Mouse (Mus musculus) frontal cortex, postnatal 36 days (tissue): Measurements from ENCODE around the gene Ppp1ca.
A peak's percentile ranks its signal among the peaks of the same experiment; 100 is the strongest.

Source experiments
- DNase-seq, 2 experiments: peaks; one replicate each; pipeline ENCODE4 v3.0.0; 2022; ENCODE audit warnings: low spot score in 2 of 2

Ppp1ca gene

DNA sequence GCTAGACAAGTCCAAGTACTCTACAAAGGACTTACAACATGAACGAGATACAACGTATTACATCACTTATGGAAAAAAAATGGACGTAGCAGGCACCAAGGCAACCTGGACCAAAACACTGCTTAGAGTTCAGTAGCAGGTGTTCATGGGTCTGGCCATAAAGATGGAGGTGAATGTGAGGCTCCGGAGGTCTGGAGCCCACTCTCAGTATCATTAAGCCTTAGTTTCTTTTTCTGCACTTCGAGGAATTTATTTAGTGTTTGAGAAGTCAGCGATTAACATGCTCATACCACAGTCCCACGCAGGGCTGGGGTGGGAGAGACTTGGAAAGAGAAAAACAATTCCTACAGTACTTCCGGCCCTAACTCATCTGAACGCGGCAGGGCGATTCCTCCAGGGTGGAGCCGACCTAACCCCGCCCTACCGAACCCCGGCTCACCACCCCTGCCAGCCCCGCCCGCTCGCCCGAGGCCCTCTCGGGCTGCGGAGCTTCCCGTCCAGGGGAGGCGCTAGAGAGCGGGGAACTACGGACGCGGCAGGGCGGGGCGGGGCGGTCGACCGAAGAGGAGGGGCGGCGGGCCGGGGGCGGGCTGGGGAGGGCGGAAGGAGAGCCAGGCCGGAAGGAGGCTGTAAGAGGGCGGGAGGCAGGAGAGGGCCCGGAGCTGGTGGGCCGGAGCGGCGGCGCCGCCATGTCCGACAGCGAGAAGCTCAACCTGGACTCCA is at the start of gene Ppp1ca:
Gene Ppp1ca, plus strand, starts transcription at position 538 of the 723 bp plus-strand sequence.
- DNase-seq, result peak; percentile 86 to 89

- no peak for DNase-seq
These were observed 49.3 kb upstream of the Ppp1ca start for GRCm38 (mm10) chr19:4142416-4143173.

DNA sequence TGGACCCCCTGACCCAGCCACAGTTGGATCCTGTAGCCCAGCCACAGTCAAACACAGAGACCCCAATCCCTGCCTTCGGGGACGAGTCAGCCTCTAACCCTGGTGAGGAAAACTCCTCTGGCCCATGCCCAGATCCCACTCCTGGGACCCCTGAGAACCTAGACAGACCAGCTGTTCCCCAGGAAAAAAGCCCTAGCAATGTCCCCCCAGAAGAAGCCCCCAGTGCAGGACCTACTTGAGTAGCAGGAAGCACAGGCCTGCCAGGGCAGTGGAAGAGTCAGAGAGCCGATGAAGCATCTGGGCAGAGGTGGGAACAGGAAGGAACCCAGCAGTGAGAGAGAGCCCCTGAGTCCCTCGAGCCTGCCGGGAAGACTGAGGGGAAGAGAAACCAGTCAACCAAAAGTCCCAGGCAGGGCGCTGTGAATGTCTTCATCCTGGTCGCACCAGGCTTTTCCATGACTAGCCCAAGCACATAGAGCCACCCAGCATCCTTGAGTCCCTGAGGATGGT is 48.1 kb upstream of the Ppp1ca start, which contains the start of gene Cabp4:
Gene Cabp4, minus strand, starts transcription at position 275 of the 510 bp plus-strand sequence.
- no peak for DNase-seq

DNA sequence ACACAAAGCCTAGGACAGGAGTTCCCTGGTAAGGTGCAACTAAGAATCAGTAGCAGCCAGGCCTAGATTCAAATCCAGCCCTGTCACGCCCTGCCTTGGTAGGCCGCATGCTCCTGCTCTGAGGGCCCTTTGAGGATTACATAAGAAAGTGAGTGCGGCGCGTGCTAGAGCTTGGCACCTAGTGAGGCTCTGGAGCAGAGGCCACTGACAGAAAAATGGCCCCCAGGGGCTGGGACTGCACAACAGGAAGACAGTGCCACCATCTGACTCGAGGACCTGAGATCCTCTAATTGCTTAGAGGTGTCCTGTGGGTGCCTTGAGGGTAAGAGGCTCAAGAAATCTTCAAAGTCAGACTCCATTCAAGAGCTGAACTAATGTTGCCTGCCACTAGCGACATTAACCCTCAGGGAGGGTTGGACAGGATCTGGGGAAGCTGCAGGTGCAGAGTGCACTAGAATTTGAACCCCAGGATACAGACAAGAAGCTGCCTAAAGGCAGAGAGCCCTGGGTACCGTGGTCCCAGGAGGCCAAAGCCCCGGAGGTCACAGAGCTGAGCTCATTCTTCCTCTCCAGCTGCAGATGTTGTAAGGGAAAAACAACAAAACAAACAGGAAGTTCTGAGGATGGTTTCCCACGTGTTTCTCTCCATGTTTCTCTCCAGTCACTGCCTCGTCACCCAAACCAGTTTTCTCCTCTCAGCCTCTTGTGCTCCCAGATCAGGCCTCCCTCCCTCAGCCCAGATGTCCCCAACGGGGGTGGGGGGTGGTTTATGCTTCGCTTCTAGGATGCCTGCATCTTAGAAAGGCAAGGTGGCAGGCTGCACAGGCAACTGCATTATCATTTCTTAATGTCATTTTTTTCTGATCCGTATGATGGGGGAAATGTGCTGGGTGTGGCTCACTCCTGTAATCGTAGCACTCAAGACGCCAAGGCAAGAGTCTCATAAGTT is 47.0 kb upstream of the Ppp1ca start:
- no peak for DNase-seq

- DNase-seq, result no peak
These were observed 45.9 kb upstream of the Ppp1ca start for GRCm38 (mm10) chr19:4145936-4146335.

DNA sequence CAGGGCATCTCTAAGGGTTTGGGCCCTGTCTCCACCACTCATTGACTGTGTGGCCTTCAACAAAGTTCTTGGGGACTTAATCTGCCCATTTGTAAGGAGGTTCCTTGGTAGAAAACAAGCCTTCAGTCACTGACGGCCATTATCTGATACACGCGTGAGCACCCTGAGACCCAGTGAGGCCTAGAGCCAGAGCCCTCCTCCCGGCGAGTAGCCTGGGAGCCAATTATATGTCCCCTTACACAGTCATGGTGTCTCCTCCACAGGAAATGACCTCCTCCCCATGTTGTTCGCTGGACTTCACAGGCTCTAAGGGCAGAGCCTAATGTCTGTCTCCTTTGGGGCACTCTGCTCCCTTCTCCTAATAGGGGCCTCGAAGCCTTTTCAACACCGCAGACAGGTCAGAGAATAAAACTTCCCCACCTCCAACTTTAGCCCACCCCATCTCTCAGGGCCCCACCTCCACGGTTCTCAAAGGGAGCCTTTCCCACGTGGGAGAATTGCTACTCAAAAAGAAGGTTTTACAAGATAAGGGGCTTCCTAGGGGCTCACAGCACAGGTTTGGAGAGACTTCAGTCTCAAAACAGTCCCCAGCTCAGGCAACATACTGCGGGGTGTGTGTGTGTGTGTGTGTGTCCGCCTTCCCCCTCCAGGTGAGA is 45.4 kb upstream of the Ppp1ca start:
- DNase-seq, result no peak

GRCm38 (mm10) chr19:4147022-4147405 is 44.9 kb upstream of the Ppp1ca start:
- DNase-seq, result no peak

DNA sequence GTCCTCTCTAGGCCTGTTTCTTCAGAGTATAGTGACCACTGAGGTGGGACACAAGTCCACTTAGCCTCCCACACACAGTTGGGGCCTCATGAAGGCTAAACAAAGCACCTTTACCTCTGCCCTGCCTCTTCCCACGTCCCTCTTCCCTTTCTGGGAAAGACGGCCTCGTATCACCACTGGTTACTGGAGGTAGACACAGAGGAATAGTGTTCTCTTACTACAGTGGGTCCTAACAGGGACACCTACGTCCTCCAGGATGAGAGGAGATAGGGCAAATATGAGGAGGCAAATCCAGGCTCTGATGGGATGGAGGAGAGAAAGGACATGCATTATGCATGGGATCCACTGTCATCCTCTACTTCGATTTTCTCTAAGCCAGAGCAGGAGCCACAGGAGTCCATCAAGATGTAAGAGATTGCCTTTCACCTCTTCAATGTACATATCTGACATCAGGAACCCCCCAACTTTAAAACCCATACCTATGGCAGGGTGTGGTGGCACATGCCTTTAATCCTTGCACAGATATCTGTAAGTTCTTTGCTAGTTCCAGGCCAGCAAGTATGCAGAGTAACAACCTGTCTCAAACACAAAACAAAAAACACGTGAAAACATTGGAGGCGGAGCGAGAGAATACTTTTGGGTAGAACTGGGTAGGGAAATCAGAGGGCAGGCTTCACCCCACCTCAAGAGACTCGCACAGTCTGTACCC is 43.9 kb upstream of the Ppp1ca start:
- DNase-seq, result no peak

DNA sequence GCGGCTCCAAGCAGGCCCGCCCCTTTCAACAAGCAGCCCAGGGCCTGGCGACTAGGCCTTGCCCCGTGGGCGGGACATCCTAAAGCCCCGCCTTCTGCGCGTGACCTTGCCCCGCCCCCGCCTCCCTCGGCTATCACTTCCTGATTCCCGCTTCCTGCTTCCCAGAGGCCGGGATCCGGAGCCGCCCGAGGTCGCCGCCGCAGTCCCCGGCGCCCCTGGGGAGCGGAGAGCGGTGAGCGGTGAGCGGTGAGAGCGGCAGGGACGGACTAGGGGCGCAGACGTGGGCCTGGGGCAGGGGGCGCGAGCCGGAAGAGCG is 43.4 kb upstream of the Ppp1ca start, which contains the start of gene Coro1b:
Gene Coro1b, plus strand, starts transcription at position 129 of the 316 bp plus-strand sequence.
- DNase-seq, result peak; percentile 91 to 95

DNA sequence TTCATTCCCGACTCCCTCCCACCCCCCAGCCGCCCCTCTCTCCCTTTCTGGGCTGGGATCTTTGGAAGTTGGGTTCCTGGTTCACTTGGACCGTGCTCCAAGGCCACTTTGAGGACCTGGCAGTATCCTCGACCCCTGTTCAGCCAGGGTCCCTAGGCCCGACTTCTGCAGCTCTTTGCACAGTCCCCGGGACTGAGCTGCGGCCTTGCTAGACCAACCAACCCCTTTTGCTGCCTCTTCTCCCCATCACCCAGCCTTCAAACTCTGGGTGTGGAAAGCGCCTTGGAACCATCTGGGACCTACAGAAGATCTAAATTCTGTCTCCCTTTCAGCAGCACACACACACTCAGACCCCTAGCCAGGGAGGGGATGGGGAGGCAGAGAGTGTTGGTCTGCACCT is 43.0 kb upstream of the Ppp1ca start:
- no peak for DNase-seq

DNA sequence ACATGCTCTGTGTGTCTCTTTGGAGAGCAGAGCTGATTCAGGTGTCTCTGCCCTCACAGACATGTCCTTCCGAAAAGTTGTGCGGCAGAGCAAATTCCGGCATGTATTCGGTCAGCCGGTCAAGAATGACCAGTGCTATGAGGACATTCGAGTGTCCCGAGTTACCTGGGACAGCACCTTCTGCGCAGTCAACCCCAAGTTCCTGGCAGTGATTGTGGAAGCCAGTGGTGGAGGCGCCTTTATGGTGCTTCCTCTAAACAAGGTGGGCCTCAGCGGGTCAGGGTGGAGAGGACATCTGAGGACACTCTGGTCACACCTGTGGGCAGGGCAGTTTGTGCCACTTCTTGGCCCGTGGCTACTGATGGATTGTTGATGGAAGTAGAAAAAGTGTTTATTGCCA is 42.6 kb upstream of the Ppp1ca start:
- DNase-seq, result no peak

DNA sequence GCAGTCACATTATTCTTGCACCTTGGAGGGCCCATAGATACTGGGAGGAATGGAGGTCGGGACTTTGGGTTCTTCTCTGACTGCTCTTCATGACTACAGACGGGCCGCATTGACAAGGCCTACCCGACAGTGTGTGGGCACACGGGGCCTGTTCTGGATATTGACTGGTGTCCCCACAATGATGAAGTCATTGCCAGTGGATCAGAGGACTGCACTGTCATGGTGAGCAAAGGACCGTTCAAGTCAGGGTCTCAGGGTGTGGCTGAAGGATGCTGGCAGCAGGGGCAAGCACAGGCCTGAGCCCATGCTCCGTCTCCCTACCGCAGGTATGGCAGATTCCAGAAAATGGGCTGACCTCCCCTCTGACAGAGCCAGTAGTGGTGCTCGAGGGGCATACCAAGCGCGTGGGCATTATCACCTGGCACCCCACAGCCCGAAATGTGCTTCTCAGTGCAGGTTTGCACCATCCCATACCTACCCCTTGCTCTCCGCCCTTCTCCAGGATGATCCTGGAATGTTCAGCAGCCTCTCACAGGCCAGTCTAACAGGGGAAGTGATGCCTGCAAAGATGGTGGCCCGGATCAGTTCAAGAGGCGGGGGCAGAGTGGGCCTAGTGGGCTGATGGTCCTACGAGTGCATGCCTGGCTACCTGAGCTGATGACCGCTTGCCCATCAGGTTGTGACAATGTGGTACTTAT is 42.0 kb upstream of the Ppp1ca start:
- no peak for DNase-seq

GRCm38 (mm10) chr19:4150567-4151487 is 41.0 kb upstream of the Ppp1ca start:
- DNase-seq, result no peak

GRCm38 (mm10) chr19:4151488-4151860 is 40.4 kb upstream of the Ppp1ca start:
- no peak for DNase-seq

DNA sequence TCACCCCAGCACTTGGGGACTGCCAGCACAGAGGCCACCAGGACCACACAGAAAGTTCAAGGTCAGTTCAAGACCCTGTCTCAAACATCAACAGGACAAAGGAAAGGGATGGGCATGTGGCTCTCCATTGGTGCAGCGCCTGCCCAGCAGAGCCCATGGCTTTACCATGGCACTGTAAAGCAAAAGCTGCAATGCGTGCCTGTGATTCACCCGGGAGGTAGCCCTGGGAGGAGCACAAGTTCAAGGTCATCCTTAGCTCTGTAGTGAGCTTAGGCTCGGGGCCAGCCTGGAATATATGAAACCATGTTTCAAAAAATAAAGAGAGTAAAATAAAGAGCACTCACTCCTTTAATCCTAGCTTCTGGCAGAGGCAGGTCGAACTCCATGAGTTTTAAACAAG is 40.0 kb upstream of the Ppp1ca start:
- DNase-seq, result no peak

- DNase-seq, result no peak
These were observed 39.2 kb upstream of the Ppp1ca start for GRCm38 (mm10) chr19:4152445-4153231.

DNA sequence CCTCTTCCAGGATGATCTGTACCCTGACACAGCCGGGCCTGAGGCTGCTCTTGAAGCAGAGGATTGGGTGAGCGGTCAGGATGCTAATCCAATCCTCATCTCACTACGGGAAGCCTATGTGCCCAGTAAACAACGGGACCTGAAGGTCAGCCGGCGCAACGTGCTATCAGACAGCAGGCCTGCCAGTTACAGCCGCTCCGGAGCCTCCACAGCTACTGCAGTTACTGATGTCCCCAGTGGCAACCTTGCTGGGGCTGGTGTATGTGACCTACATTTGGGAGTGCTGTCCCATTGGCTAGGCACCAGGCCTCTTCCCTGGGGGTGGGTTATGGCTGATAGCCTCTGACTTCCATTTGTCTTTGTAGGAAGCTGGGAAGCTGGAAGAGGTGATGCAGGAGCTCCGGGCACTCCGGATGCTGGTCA is 38.6 kb upstream of the Ppp1ca start, which contains the start of gene Ptprcap:
Gene Ptprcap, plus strand, starts transcription at position 373 of the 423 bp plus-strand sequence.
- no peak for DNase-seq
